Mouse (Mus musculus) MEL (cell line): Measurements from ENCODE around the gene Dync1i2. TPM values are rescaled to one million over a fixed set of nuclear protein-coding genes. Genes with fewer than 3 reads are reported as not detected.

Experiments
- DNase-seq: peaks from one replicate; pipeline ENCODE4 v3.0.0; 2011; ENCODE audit warnings: low read depth, low spot score
- H3K27ac ChIP-seq: 2 replicates; pipeline ENCODE4 v1.5.1; 2012; ENCODE audit warnings: low read depth, mild to moderate bottlenecking, control low read depth, low read length, moderate library complexity; ENCODE audit not compliant: control insufficient read depth
- H3K27me3 ChIP-seq, 2 experiments: fragments of 150-350 bp in 1 of 2; sonication (generic) in 1 of 2; 2 replicates each; pipeline ENCODE4 v1.6.1; 2012; ENCODE audit warnings: low read length in 2 of 2, mild to moderate bottlenecking in 2 of 2, improper control_type of control experiment in 1 of 2, moderate library complexity in 1 of 2; ENCODE audit not compliant: insufficient read depth in 2 of 2, control insufficient read depth in 1 of 2
- H3K36me3 ChIP-seq, 2 experiments: 2 replicates each; pipeline ENCODE4 v1.6.1; 2012 to 2014; ENCODE audit warnings: low read length in 2 of 2, improper control_type of control experiment in 1 of 2, inconsistent platforms in 1 of 2, mild to moderate bottlenecking in 1 of 2; ENCODE audit not compliant: insufficient read depth in 2 of 2, control insufficient read depth in 1 of 2
- H3K4me1 ChIP-seq, 2 experiments: fragments of 150-350 bp in 1 of 2; sonication (generic) in 1 of 2; 2 replicates each; pipeline ENCODE4 v1.6.1; 2012; ENCODE audit warnings: low read length in 2 of 2, improper control_type of control experiment in 1 of 2, mild to moderate bottlenecking in 1 of 2; ENCODE audit not compliant: insufficient read depth in 2 of 2, control insufficient read depth in 1 of 2
- H3K4me3 ChIP-seq, 2 experiments: fragments of 150-350 bp in 1 of 2; sonication (generic) in 1 of 2; 2 replicates each; pipeline ENCODE4 v1.5.1; 2012; ENCODE audit warnings: low read depth in 2 of 2, low read length in 2 of 2, mild to moderate bottlenecking in 2 of 2, moderate library complexity in 2 of 2, control low read depth in 1 of 2, improper control_type of control experiment in 1 of 2; ENCODE audit not compliant: control insufficient read depth in 1 of 2, insufficient read depth in 1 of 2
- H3K79me2 ChIP-seq: 2 replicates; pipeline ENCODE4 v1.6.1; 2012; ENCODE audit warnings: mild to moderate bottlenecking, low read length, moderate library complexity; ENCODE audit not compliant: control insufficient read depth, poor library complexity, insufficient read depth
- H3K9ac ChIP-seq: 2 replicates; pipeline ENCODE4 v1.6.1; 2012; ENCODE audit warnings: low read depth, mild to moderate bottlenecking, control low read depth, low read length, moderate library complexity; ENCODE audit not compliant: control insufficient read depth, poor library complexity, severe bottlenecking
- H3K9me3 ChIP-seq: fragments of 150-350 bp; sonication (generic); replicated peaks from 2 replicates; pipeline ENCODE4 v1.6.1; 2012; ENCODE audit warnings: mild to moderate bottlenecking, low read length, improper control_type of control experiment, moderate library complexity; ENCODE audit not compliant: insufficient read depth
- JUND ChIP-seq: IDR thresholded peaks from 2 replicates; pipeline ENCODE4 v1.6.1; 2011; ENCODE audit warnings: low read depth, mild to moderate bottlenecking, improper control_type of control experiment, low read length
- SIN3A ChIP-seq: IDR thresholded peaks from 2 replicates; pipeline ENCODE4 v1.6.1; 2012; ENCODE audit warnings: low read length, improper control_type of control experiment, inconsistent platforms
- polyA plus RNA-seq, 2 experiments: library from polyadenylated mRNA; stranded (reverse) in 1 of 2; unstranded in 1 of 2; fragments of >175 nt in 1 of 2; fragments of >200 nt in 1 of 2; gene quantifications; 2 replicates each; pipeline versions ENCODE4 v1.2.1 to v1.2.4; 2012; ENCODE audit warnings: low replicate concordance in 2 of 2, low read depth in 1 of 2; ENCODE audit not compliant: insufficient read length in 2 of 2, insufficient read depth in 1 of 2, missing spikeins in 1 of 2
- total RNA-seq: library from RNA; depleted of rRNA; stranded (reverse); fragments of 300-350 nt; gene quantifications from 2 replicates; pipeline ENCODE4 v1.2.3, GENCODE M21; 2012; rRNA removed

Dync1i2 gene
- total and polyA plus RNA-seq, 3 experiments = 21.8 to 156 (median 59.1) TPM

- no peak for DNase-seq
- H3K4me1 ChIP-seq = no peaks in the 10 kb centered on the region
- TF ChIP-seq SIN3A = no peak
- no peak for TF ChIP-seq JUND
- TF ChIP-seq, all 39 proteins: peak for 0
- Histone ChIP-seq H3K27me3 (no peaks in the 10 kb centered on the region), H3K79me2 (no peaks in the 10 kb centered on the region), H3K27ac (no peak overlapping the region), H3K4me3 (no peak overlapping the region), H3K9ac (no peak overlapping the region), H3K36me3 (peaks cover 0 to 9% of the 10 kb centered on the region in 2 experiments; a peak in 2 of 4 replicates), H3K9me3 (no peaks in the 10 kb centered on the region)
Measured at GRCm38 (mm10) chr2:71312067-71312466, 100.6 kb downstream of the Dync1i2 start.

Other genes starting within 250 kb of the Dync1i2 start
- 15.1 and 16.3 TPM in 2 replicates for gene Dcaf17, start 156.4 kb upstream of the Dync1i2 start, total RNA-seq
- 10 to 100 TPM in 1 of 2 experiments, not detected in 1; 16.3 TPM for gene Dcaf17, start 156.4 kb upstream of the Dync1i2 start, polyA plus RNA-seq
- gene Mettl8, start 156.1 kb upstream of the Dync1i2 start, total RNA-seq = 19.3 and 21.7 TPM in 2 replicates
- gene Mettl8, start 156.1 kb upstream of the Dync1i2 start, polyA plus RNA-seq = 10 to 100 TPM in 1 of 2 experiments, not detected in 1; 20.0 TPM
- gene Cybrd1, start 93.8 kb upstream of the Dync1i2 start, total RNA-seq = 0.08 and 0.10 TPM in 2 replicates
- gene Cybrd1, start 93.8 kb upstream of the Dync1i2 start, polyA plus RNA-seq = under 1 TPM in 1 of 2 experiments, not detected in 1; 0.21 TPM
- 63.2 and 67.4 TPM in 2 replicates for gene Slc25a12, start 156.0 kb downstream of the Dync1i2 start, total RNA-seq
- gene Slc25a12, start 156.0 kb downstream of the Dync1i2 start, polyA plus RNA-seq = 10 to 100 TPM in 1 of 2 experiments, not detected in 1; 98.6 TPM
- gene Hat1, start 177.3 kb downstream of the Dync1i2 start, total RNA-seq = 167 and 190 TPM in 2 replicates
- 100 to 1,000 TPM in 1 of 2 experiments, not detected in 1; 167 TPM for gene Hat1, start 177.3 kb downstream of the Dync1i2 start, polyA plus RNA-seq
- 14.4 and 19.5 TPM in 2 replicates for gene Metap1d, start 241.6 kb downstream of the Dync1i2 start, total RNA-seq
- 10 to 100 TPM in 1 of 2 experiments, not detected in 1; 28.5 TPM for gene Metap1d, start 241.6 kb downstream of the Dync1i2 start, polyA plus RNA-seq